Mouse (Mus musculus) hindbrain, postnatal 0 days (tissue): ENCODE measurements around the gene Pigp. TPM values are rescaled to one million over a fixed set of nuclear protein-coding genes. Genes with fewer than 3 reads are reported as not detected.

Experiments
- ATAC-seq: fragments of 200-750 bp; cut with Nextera tagmentation; 2 replicates; pipeline ENCODE4 v1.8.0; 2017; ENCODE audit warnings: mild to moderate bottlenecking, moderate TSS enrichment, moderate library complexity
- DNase-seq: peaks from one replicate; pipeline ENCODE4 v3.0.0-alpha.2; 2015; ENCODE audit warnings: low spot score
- H3K27ac ChIP-seq: fragments of 300-500 bp; sonication (generic); 2 replicates; pipeline ENCODE4 v1.5.1; 2014; ENCODE audit warnings: mild to moderate bottlenecking
- H3K27me3 ChIP-seq: fragments of 300-500 bp; sonication (generic); 2 replicates; pipeline ENCODE4 v1.6.1; 2014; ENCODE audit warnings: low read length, mixed read lengths; ENCODE audit not compliant: insufficient read depth
- H3K36me3 ChIP-seq: fragments of 300-500 bp; sonication (generic); 2 replicates; pipeline ENCODE4 v1.6.1; 2014; ENCODE audit warnings: low read length, mixed read lengths; ENCODE audit not compliant: insufficient read depth
- H3K4me1 ChIP-seq: fragments of 300-500 bp; sonication (generic); 2 replicates; pipeline ENCODE4 v1.6.1; 2014; ENCODE audit warnings: antibody characterized with exemption, low read length, mixed read lengths; ENCODE audit not compliant: insufficient read depth
- H3K4me2 ChIP-seq: fragments of 300-500 bp; sonication (generic); 2 replicates; pipeline ENCODE4 v1.6.1; 2014; ENCODE audit warnings: low read depth, mild to moderate bottlenecking, low read length, moderate library complexity, mixed read lengths
- H3K4me3 ChIP-seq: fragments of 300-500 bp; sonication (generic); 2 replicates; pipeline ENCODE4 v1.5.1; 2014; ENCODE audit warnings: low read length
- H3K9ac ChIP-seq: fragments of 300-500 bp; sonication (generic); replicated peaks from 2 replicates; pipeline ENCODE4 v1.6.1; 2014; ENCODE audit warnings: mild to moderate bottlenecking, low read length, moderate library complexity, mixed read lengths
- H3K9me3 ChIP-seq: fragments of 300-500 bp; sonication (generic); 2 replicates; pipeline ENCODE4 v1.6.1; 2016; ENCODE audit warnings: low read length, mixed read lengths
- CTCF ChIP-seq: IDR thresholded peaks from 2 replicates; pipeline ENCODE4 v1.5.1; 2016; ENCODE audit warnings: antibody characterized with exemption, control low read depth, low read depth
- WGBS: fragments of 180-500 bp; shearing (Covaris S2); extraction: QIAGEN DNeasy Blood & Tissue Kit; methylation state at CpG from one replicate; pipeline ENCODE4 v1.1.7; 2014; 5-methylcytosine and 5-hydroxymethylcytosine counted together
- polyA plus RNA-seq: library from polyadenylated mRNA; unstranded; fragments of >200 nt; fragmentation: Nextera tagmentation; extraction: Ambion mirVana; gene quantifications from 2 replicates; pipeline ENCODE4 v1.2.1, GENCODE M21; 2015
- total RNA-seq: library from RNA; depleted of rRNA; stranded (reverse); fragments of >200 nt; gene quantifications from 2 replicates; pipeline ENCODE4 v1.2.3, GENCODE M21; 2014; rRNA removed

The Pigp gene
- total RNA-seq = 82.8 and 100 TPM in 2 replicates
- 139 and 155 TPM in 2 replicates for polyA plus RNA-seq

DNA sequence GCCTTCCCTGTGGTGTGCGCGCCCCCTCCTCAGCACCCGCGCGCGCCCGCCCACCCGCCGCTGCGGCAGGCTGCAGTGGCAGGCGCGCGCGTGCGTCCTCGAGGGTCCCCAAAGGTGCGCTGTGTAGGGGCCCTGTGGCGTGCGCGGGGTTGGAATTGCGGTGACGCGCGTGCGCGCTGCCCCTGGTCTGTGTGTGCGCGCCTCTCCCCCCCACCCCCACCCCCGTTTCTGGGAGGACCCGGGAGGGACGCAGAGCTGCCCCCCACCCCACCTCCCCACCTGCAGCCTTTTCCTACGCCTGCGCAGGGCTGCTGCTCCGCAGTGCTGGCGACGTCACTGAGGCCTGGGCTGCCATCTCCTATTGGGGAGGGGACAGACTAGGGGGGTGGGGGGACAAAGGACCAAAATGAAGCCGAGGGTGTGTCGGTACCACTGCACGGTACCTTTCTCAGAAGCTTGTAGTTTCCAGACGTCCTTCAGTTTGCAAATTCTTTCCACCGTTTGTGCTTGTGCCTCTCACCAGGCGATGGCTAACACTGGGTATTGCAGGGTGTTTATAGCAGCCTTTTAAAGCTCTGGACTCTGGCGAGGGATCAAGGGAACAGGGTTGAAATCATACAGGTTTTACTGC is at the start of gene Pigp:
TSS of gene Pigp (minus strand) at position 542 of the 631 bp plus-strand sequence.
- WGBS = under 1% methylated on average over 41 of the region's 43 CpGs
- DNase-seq = peak; percentile 92
- H3K27ac ChIP-seq = peak within 1 kb of the TSS; percentile 100

GRCm38 (mm10) chr16:94420498-94420897 is 48.9 kb upstream of the Pigp start:
- Histone ChIP-seq H3K27me3 (no peaks in the 10 kb centered on the region), H3K36me3 (peaks cover 52% of the 10 kb centered on the region), H3K9me3 (no peaks in the 10 kb centered on the region), H3K4me3 (no peak overlapping the region), H3K9ac (no peak overlapping the region), H3K4me2 (no peak overlapping the region), H3K27ac (no peak overlapping the region), H3K4me1 (no peaks in the 10 kb centered on the region)
- whole genome bisulfite sequencing = 96% methylated on average over 3 of the region's 3 CpGs
- no peak for DNase-seq
- ATAC-seq = no peak
- peak; percentile 52 for TF ChIP-seq CTCF

More for the DNA sequence above, at the start of gene Pigp:
- Histone ChIP-seq H3K9ac (peak within 1 kb of the TSS; percentile 99), H3K4me2 (peak within 1 kb of the TSS; percentile 78), H3K36me3 (no peaks in the 10 kb centered on the region), H3K27me3 (no peaks in the 10 kb centered on the region), H3K4me3 (peak within 1 kb of the TSS; percentile 97), H3K4me1 (peaks cover 20% of the 10 kb centered on the region), H3K9me3 (no peaks in the 10 kb centered on the region)
- peak; percentile 48 for TF ChIP-seq CTCF
- peak; percentile 91 for ATAC-seq

GRCm38 (mm10) chr16:94414151-94414550 is 42.5 kb upstream of the Pigp start:
- H3K4me2 ChIP-seq = no peak overlapping the region
- H3K27ac ChIP-seq = no peak overlapping the region
- WGBS = 96% methylated on average over 6 of the region's 6 CpGs
- H3K4me1 ChIP-seq = no peaks in the 10 kb centered on the region
- peaks cover 29% of the 10 kb centered on the region for H3K36me3 ChIP-seq
- no peak overlapping the region for H3K4me3 ChIP-seq
- no peak overlapping the region for H3K9ac ChIP-seq
- no peak for DNase-seq
- H3K9me3 ChIP-seq = no peaks in the 10 kb centered on the region
- no peaks in the 10 kb centered on the region for H3K27me3 ChIP-seq
- ATAC-seq = no peak
- TF ChIP-seq CTCF = no peak

GRCm38 (mm10) chr16:94412760-94413159 is 41.1 kb upstream of the Pigp start:
- Histone ChIP-seq H3K27ac (no peak overlapping the region), H3K4me1 (no peaks in the 10 kb centered on the region), H3K36me3 (peaks cover 21% of the 10 kb centered on the region), H3K9me3 (no peaks in the 10 kb centered on the region), H3K27me3 (no peaks in the 10 kb centered on the region), H3K4me2 (no peak overlapping the region), H3K4me3 (no peak overlapping the region), H3K9ac (no peak overlapping the region)
- TF ChIP-seq CTCF = peak; percentile 33
- DNase-seq (no peak), ATAC-seq (0 out of 2 replicates have a peak, but pooled peaks have one; percentile 29)
- WGBS = 81% methylated on average over 4 of the region's 4 CpGs

GRCm38 (mm10) chr16:94412198-94412597 is 40.6 kb upstream of the Pigp start:
- Histone ChIP-seq H3K9me3 (no peaks in the 10 kb centered on the region), H3K36me3 (peaks cover 26% of the 10 kb centered on the region), H3K27ac (no peak overlapping the region), H3K4me1 (no peaks in the 10 kb centered on the region), H3K27me3 (no peaks in the 10 kb centered on the region), H3K4me3 (no peak overlapping the region), H3K9ac (no peak overlapping the region), H3K4me2 (no peak overlapping the region)
- no peak for TF ChIP-seq CTCF
- ATAC-seq (no peak), DNase-seq (no peak)
- 90% methylated on average over 2 of the region's 2 CpGs for WGBS

GRCm38 (mm10) chr16:94411287-94411686 is 39.6 kb upstream of the Pigp start:
- ATAC-seq (no peak), DNase-seq (no peak)
- H3K9me3 ChIP-seq = no peaks in the 10 kb centered on the region
- no peaks in the 10 kb centered on the region for H3K4me1 ChIP-seq
- 77% methylated on average over 3 of the region's 3 CpGs for WGBS
- no peak overlapping the region for H3K4me3 ChIP-seq
- no peak overlapping the region for H3K9ac ChIP-seq
- H3K4me2 ChIP-seq = no peak overlapping the region
- no peak for TF ChIP-seq CTCF
- H3K36me3 ChIP-seq = peaks cover 33% of the 10 kb centered on the region
- no peaks in the 10 kb centered on the region for H3K27me3 ChIP-seq
- H3K27ac ChIP-seq = no peak overlapping the region

DNA sequence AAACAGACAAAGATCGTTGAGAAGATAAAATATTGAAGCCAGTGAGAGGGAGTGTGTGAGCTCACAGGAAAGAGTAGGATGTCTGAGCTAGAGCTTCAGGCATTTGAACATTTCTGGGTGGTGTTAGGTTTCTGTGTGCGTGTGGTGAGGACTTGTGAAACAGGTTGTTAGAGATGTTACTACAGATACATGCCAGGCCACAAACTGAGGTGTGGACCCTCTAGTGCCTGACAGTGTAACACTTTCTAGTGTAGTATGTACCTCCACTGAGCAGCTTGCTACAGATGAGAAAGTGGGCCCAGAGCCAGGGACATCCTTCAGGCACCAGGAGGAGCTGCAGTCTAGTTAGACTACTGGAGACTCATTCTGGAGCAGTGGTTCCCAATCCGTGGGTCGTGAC is 30.5 kb upstream of the Pigp start:
- Histone ChIP-seq H3K36me3 (peaks cover 17% of the 10 kb centered on the region; the same call in 1 of the 2 replicates), H3K27ac (no peak overlapping the region), H3K4me3 (no peak overlapping the region), H3K9ac (no peak overlapping the region), H3K4me2 (no peak overlapping the region), H3K27me3 (no peaks in the 10 kb centered on the region), H3K9me3 (no peaks in the 10 kb centered on the region), H3K4me1 (no peaks in the 10 kb centered on the region)
- TF ChIP-seq CTCF = peak; percentile 31; the same call in 1 of the 2 replicates
- WGBS = 89% methylated on average over 4 of the region's 4 CpGs
- DNase-seq = peak; percentile 16
- 0 out of 2 replicates have a peak, but pooled peaks have one; percentile 46 for ATAC-seq
